Comparison of ENCODE assay signal across 8 mouse cellular contexts in genomic region chr15:80704267-80704666, GRCm38 (mm10). TPM values are rescaled to one million over a fixed set of nuclear protein-coding genes. Genes with fewer than 3 reads are reported as not detected.
A peak's percentile ranks its signal among the peaks of the same experiment; 100 is the strongest.
DNase-seq lines count a peak whose midpoint lies in the region; ATAC-seq lines count a peak whose summit lies in the region.

No protein-coding gene starts in this region.

- H3K27me3 ChIP-seq in hindbrain, embryonic 13.5 days = peaks cover 6% of the 10 kb centered on the region; the same call in 1 of the 2 replicates
- peaks cover 25% of the 10 kb centered on the region for H3K27me3 ChIP-seq in megakaryocyte, embryonic 14.5 days (replicated peaks)

- peak; percentile 80 for ATAC-seq in hindbrain, embryonic 13.5 days (ENCODE audit: low FRiP score)

- 0 out of 2 replicates have a peak overlapping the region, but pooled peaks have one; percentile 21 for H3K4me2 ChIP-seq in hindbrain, embryonic 13.5 days

- H3K27ac ChIP-seq in hindbrain, embryonic 13.5 days = no peak overlapping the region

- WGBS in hindbrain, embryonic 13.5 days = 10% methylated on average over 7 of the region's 7 CpGs

- H3K9ac ChIP-seq in hindbrain, embryonic 13.5 days = no peak overlapping the region

- H3K4me3 ChIP-seq in hindbrain, embryonic 13.5 days = no peak overlapping the region
- H3K4me3 ChIP-seq in megakaryocyte, embryonic 14.5 days (replicated peaks) = peak overlapping the region; percentile 78

- H3K36me3 ChIP-seq in hindbrain, embryonic 13.5 days = no peaks in the 10 kb centered on the region
- H3K36me3 ChIP-seq in megakaryocyte, embryonic 14.5 days (replicated peaks; ENCODE audit: low read length) = no peaks in the 10 kb centered on the region

- no peaks in the 10 kb centered on the region for H3K9me3 ChIP-seq in hindbrain, embryonic 13.5 days
- no peaks in the 10 kb centered on the region for H3K9me3 ChIP-seq in megakaryocyte, embryonic 14.5 days

- H3K4me1 ChIP-seq in hindbrain, embryonic 13.5 days (replicated peaks) = peaks cover 23% of the 10 kb centered on the region
- peaks cover 42% of the 10 kb centered on the region for H3K4me1 ChIP-seq in megakaryocyte, embryonic 14.5 days

- DNase-seq in R1 (ENCODE audit: low read depth, low spot score) = peak; percentile 93
- peak; percentile 88 for DNase-seq in cerebellum, adult 9-11 months
- DNase-seq in frontal cortex, postnatal 14 days (ENCODE audit: low spot score in 2 of 2) = peak; percentile 74 to 77
- DNase-seq in left cerebral cortex, adult 8-10 months (ENCODE audit: low spot score in 2 of 2) = peak; percentile 61 to 68
- peak; percentile 69 for DNase-seq in right cerebral cortex, postnatal 14 days
- peak; percentile 88 for DNase-seq in yolk sac, embryonic 10.5 days (ENCODE audit: low spot score)

RNA-seq across cellular contexts. Expression of gene Tnrc6b, which starts 6.8 kb away (rescaled TPM):
- 42.6 and 45.2 TPM in 2 replicates for polyA plus RNA-seq in hindbrain, embryonic 13.5 days (2015; fragmentation: Nextera tagmentation; extraction: Ambion mirVana)
- total RNA-seq in left cerebral cortex, adult 8-10 months (2022) = 100 to 1,000 TPM in 3 of 4 experiments, 10 to 100 TPM in 1; 92.1 to 137 (median 115) TPM
- polyA plus RNA-seq in megakaryocyte, embryonic 14.5 days (2012; ENCODE audit: insufficient read depth, low replicate concordance) = 19.3 and 32.0 TPM in 2 replicates

RNA-seq across cellular contexts. Expression of gene Fam83f, which starts 32.6 kb away (rescaled TPM):
- 0.12 and 0.14 TPM in 2 replicates for polyA plus RNA-seq in hindbrain, embryonic 13.5 days (2015; fragmentation: Nextera tagmentation; extraction: Ambion mirVana)
- under 1 TPM; 0.28 to 0.50 (median 0.43) TPM for total RNA-seq in left cerebral cortex, adult 8-10 months (2022)
- polyA plus RNA-seq in megakaryocyte, embryonic 14.5 days (2012; ENCODE audit: insufficient read depth, low replicate concordance) = 0.64 and 1.1 TPM in 2 replicates
